Mouse (Mus musculus) heart, adult 2 months (tissue): ENCODE measurements around the gene Fgfr2. TPM values are rescaled to one million over a fixed set of nuclear protein-coding genes. Genes with fewer than 3 reads are reported as not detected.

Experiments used
- DNase-seq, 2 experiments: peaks; one replicate each; pipeline ENCODE4 v3.0.0; 2021
- H3K27ac ChIP-seq: fragments of 200-600 bp; 2 replicates; pipeline ENCODE4 v1.8.1; 2022
- H3K27me3 ChIP-seq: fragments of 200-500 bp; 2 replicates; pipeline ENCODE4 v1.6.1; 2012; ENCODE audit warnings: mild to moderate bottlenecking, low read length, inconsistent platforms, mixed read lengths; ENCODE audit not compliant: control insufficient read depth, insufficient read depth
- H3K36me3 ChIP-seq: fragments of 200-500 bp; 2 replicates; pipeline ENCODE4 v1.6.1; 2012; ENCODE audit warnings: low read length, inconsistent platforms; ENCODE audit not compliant: control insufficient read depth, insufficient read depth
- H3K4me1 ChIP-seq: fragments of 200-500 bp; 2 replicates; pipeline ENCODE4 v1.6.1; 2011; ENCODE audit warnings: low read length; ENCODE audit not compliant: control insufficient read depth, insufficient read depth
- H3K4me3 ChIP-seq: fragments of 200-600 bp; 2 replicates; pipeline ENCODE4 v1.8.1; 2022
- H3K79me2 ChIP-seq: fragments of 200-500 bp; replicated peaks from 2 replicates; pipeline ENCODE4 v1.6.1; 2012; ENCODE audit warnings: mild to moderate bottlenecking, inconsistent platforms, low read length, moderate library complexity, mixed read lengths; ENCODE audit not compliant: control insufficient read depth, insufficient read depth
- H3K9ac ChIP-seq: fragments of 200-500 bp; 2 replicates; pipeline ENCODE4 v1.6.1; 2012; ENCODE audit warnings: low read depth, mild to moderate bottlenecking, control low read depth, inconsistent platforms, low read length, mixed read lengths
- CTCF ChIP-seq: fragments of 200-600 bp; IDR thresholded peaks from 2 replicates; pipeline ENCODE4 v1.8.1; 2022; ENCODE audit warnings: antibody characterized with exemption, mild to moderate bottlenecking, moderate library complexity
- EP300 ChIP-seq: fragments of 200-500 bp; IDR thresholded peaks from 2 replicates; pipeline ENCODE4 v1.6.1; 2011; ENCODE audit warnings: low read depth, low read length, control low read depth; ENCODE audit not compliant: insufficient read depth
- POLR2A ChIP-seq: fragments of 200-500 bp; IDR thresholded peaks from 2 replicates; pipeline ENCODE4 v1.6.1; 2011; ENCODE audit warnings: mild to moderate bottlenecking, low read depth, low read length, control low read depth; ENCODE audit not compliant: insufficient read depth
- WGBS: fragments of 180-500 bp; shearing (Covaris S2); methylation state at CpG from one replicate; pipeline ENCODE4 v1.1.7; 2018; 5-methylcytosine and 5-hydroxymethylcytosine counted together
- intact Hi-C: fragments of 180-260 bp; cut with DNase I; formaldehyde crosslinking; loops from one replicate; pipeline ENCODE4 v1.15.1; 2025
- polyA plus RNA-seq: library from polyadenylated mRNA; depleted of rRNA; stranded (reverse); fragments of >200 nt; gene quantifications from 2 replicates; pipeline ENCODE4 v1.2.3, GENCODE M21; 2012
- total RNA-seq, 2 experiments: library from RNA; stranded (reverse); gene quantifications; 2 replicates each; pipeline ENCODE4 v1.2.3; 2021

Fgfr2 gene
- total and polyA plus RNA-seq, 3 experiments, result 1.1 to 2.0 (median 1.3) TPM

GRCm38 (mm10) chr7:132181586-132182198 lies 941.5 kb downstream of the Fgfr2 start:
- WGBS, result 77% methylated on average over 4 of the region's 4 CpGs
- Histone ChIP-seq H3K27me3 (no peaks in the 10 kb centered on the region), H3K4me3 (no peak overlapping the region), H3K27ac (no peak overlapping the region), H3K4me1 (no peaks in the 10 kb centered on the region), H3K9ac (no peak overlapping the region), H3K36me3 (no peaks in the 10 kb centered on the region), H3K79me2 (no peaks in the 10 kb centered on the region)
- no peak for DNase-seq
- no peak for TF ChIP-seq EP300
- no peak for TF ChIP-seq POLR2A
- no peak for TF ChIP-seq CTCF
- intact Hi-C loops, result no loop called here

GRCm38 (mm10) chr7:132181042-132181441 lies 942.1 kb downstream of the Fgfr2 start:
- H3K79me2 ChIP-seq, result no peaks in the 10 kb centered on the region
- no peak overlapping the region for H3K27ac ChIP-seq
- H3K36me3 ChIP-seq, result no peaks in the 10 kb centered on the region
- no peak for DNase-seq
- 44% methylated on average over 3 of the region's 3 CpGs for WGBS
- TF ChIP-seq CTCF (no peak), EP300 (no peak), POLR2A (no peak)
- no peaks in the 10 kb centered on the region for H3K4me1 ChIP-seq
- intact Hi-C loops, result no loop called here
- no peak overlapping the region for H3K9ac ChIP-seq
- no peak overlapping the region for H3K4me3 ChIP-seq
- no peaks in the 10 kb centered on the region for H3K27me3 ChIP-seq

GRCm38 (mm10) chr7:132179049-132179448 lies 944.1 kb downstream of the Fgfr2 start:
- intact Hi-C loops, result no loop called here
- no peak overlapping the region for H3K27ac ChIP-seq
- no peak overlapping the region for H3K9ac ChIP-seq
- no peak overlapping the region for H3K4me3 ChIP-seq
- H3K36me3 ChIP-seq, result no peaks in the 10 kb centered on the region
- TF ChIP-seq POLR2A, result no peak
- no peak for TF ChIP-seq CTCF
- TF ChIP-seq EP300, result no peak
- no peaks in the 10 kb centered on the region for H3K27me3 ChIP-seq
- no peaks in the 10 kb centered on the region for H3K4me1 ChIP-seq
- H3K79me2 ChIP-seq, result no peaks in the 10 kb centered on the region
- 35% methylated on average over 1 of the region's 1 CpGs for WGBS
- no peak for DNase-seq

GRCm38 (mm10) chr7:132174787-132175186 lies 948.4 kb downstream of the Fgfr2 start:
- WGBS, result 73% methylated on average over 5 of the region's 5 CpGs
- intact Hi-C loops, result no loop called here
- TF ChIP-seq EP300 (no peak), CTCF (no peak), POLR2A (no peak)

GRCm38 (mm10) chr7:132174296-132174695 lies 948.9 kb downstream of the Fgfr2 start:
- no peak overlapping the region for H3K27ac ChIP-seq
- WGBS, result 65% methylated on average over 2 of the region's 2 CpGs
- no peak overlapping the region for H3K4me3 ChIP-seq
- TF ChIP-seq CTCF (no peak), POLR2A (no peak), EP300 (no peak)
- intact Hi-C loops, result no loop called here
- H3K27me3 ChIP-seq, result no peaks in the 10 kb centered on the region
- H3K4me1 ChIP-seq, result no peaks in the 10 kb centered on the region
- H3K79me2 ChIP-seq, result no peaks in the 10 kb centered on the region
- H3K36me3 ChIP-seq, result no peaks in the 10 kb centered on the region
- no peak overlapping the region for H3K9ac ChIP-seq
- no peak for DNase-seq

More at GRCm38 (mm10) chr7:132174787-132175186, 948.4 kb downstream of the Fgfr2 start:
- H3K4me3 ChIP-seq, result no peak overlapping the region
- no peak overlapping the region for H3K9ac ChIP-seq
- H3K27ac ChIP-seq, result no peak overlapping the region
- H3K36me3 ChIP-seq, result no peaks in the 10 kb centered on the region
- H3K27me3 ChIP-seq, result no peaks in the 10 kb centered on the region
- no peak for DNase-seq
- H3K79me2 ChIP-seq, result no peaks in the 10 kb centered on the region
- H3K4me1 ChIP-seq, result no peaks in the 10 kb centered on the region

GRCm38 (mm10) chr7:132172220-132172619 lies 950.9 kb downstream of the Fgfr2 start:
- H3K79me2 ChIP-seq, result no peaks in the 10 kb centered on the region
- H3K27me3 ChIP-seq, result 0 out of 2 replicates have a peak, but pooled peaks cover 2% of the 10 kb centered on the region
- intact Hi-C loops, result no loop called here
- 70% methylated on average over 5 of the region's 5 CpGs for WGBS
- no peaks in the 10 kb centered on the region for H3K4me1 ChIP-seq
- H3K4me3 ChIP-seq, result no peak overlapping the region
- H3K27ac ChIP-seq, result no peak overlapping the region
- H3K9ac ChIP-seq, result no peak overlapping the region
- TF ChIP-seq POLR2A, result no peak
- no peak for TF ChIP-seq EP300
- no peak for TF ChIP-seq CTCF
- DNase-seq, result no peak
- no peaks in the 10 kb centered on the region for H3K36me3 ChIP-seq
